Mouse (Mus musculus): ENCODE results near the gene Neurl3. TPM values are rescaled to one million over a fixed set of nuclear protein-coding genes. Genes with fewer than 3 reads are reported as not detected.
A peak's percentile ranks its signal among the peaks of the same experiment; 100 is the strongest.

Neurl3 gene
- total RNA-seq, 4 experiments from 2014 or later: 2.0 to 4.4 (median 2.8) TPM

- DNase-seq (ENCODE audit: low spot score): no peak
These were observed 15.8 kb downstream of the Neurl3 start for GRCm38 (mm10) chr1:36258631-36259030.

- DNase-seq (ENCODE audit: low spot score): no peak
These were observed 17.2 kb downstream of the Neurl3 start for GRCm38 (mm10) chr1:36257276-36257675.

- DNase-seq (ENCODE audit: low spot score): no peak
These were observed 18.4 kb downstream of the Neurl3 start for GRCm38 (mm10) chr1:36255871-36256640.

GRCm38 (mm10) chr1:36254635-36255360 lies 19.7 kb downstream of the Neurl3 start:
- DNase-seq (ENCODE audit: low spot score): peak; percentile 63

- peak; percentile 83 for DNase-seq (ENCODE audit: low spot score)
These were observed 21.7 kb downstream of the Neurl3 start for GRCm38 (mm10) chr1:36252791-36253190.

GRCm38 (mm10) chr1:36251426-36251825 lies 23.1 kb downstream of the Neurl3 start:
- no peak for DNase-seq (ENCODE audit: low spot score)

- no peak for DNase-seq (ENCODE audit: low spot score)
These were observed 27.8 kb downstream of the Neurl3 start for GRCm38 (mm10) chr1:36246688-36247087.

- no peak for DNase-seq (ENCODE audit: low spot score)
These were observed 29.7 kb downstream of the Neurl3 start for GRCm38 (mm10) chr1:36244828-36245215.

GRCm38 (mm10) chr1:36244058-36244827 lies 30.2 kb downstream of the Neurl3 start, which contains the start of gene Uggt1:
TSS of gene Uggt1 (minus strand) at chr1:36244720.
- peak; percentile 94 for DNase-seq (ENCODE audit: low spot score)

- DNase-seq (ENCODE audit: low spot score): no peak
These were observed 30.9 kb downstream of the Neurl3 start for GRCm38 (mm10) chr1:36243447-36244057.

GRCm38 (mm10) chr1:36241903-36242429 lies 32.5 kb downstream of the Neurl3 start:
- DNase-seq (ENCODE audit: low spot score): no peak

GRCm38 (mm10) chr1:36240176-36240575 lies 34.3 kb downstream of the Neurl3 start:
- no peak for DNase-seq (ENCODE audit: low spot score)

GRCm38 (mm10) chr1:36239396-36239795 lies 35.1 kb downstream of the Neurl3 start:
- DNase-seq (ENCODE audit: low spot score): no peak

- no peak for DNase-seq (ENCODE audit: low spot score)
These were observed 38.6 kb downstream of the Neurl3 start for GRCm38 (mm10) chr1:36235855-36236254.

- DNase-seq (ENCODE audit: low spot score): no peak
These were observed 39.3 kb downstream of the Neurl3 start for GRCm38 (mm10) chr1:36235057-36235639.

GRCm38 (mm10) chr1:36233218-36233617 lies 41.3 kb downstream of the Neurl3 start:
- no peak for DNase-seq (ENCODE audit: low spot score)

GRCm38 (mm10) chr1:36230919-36231705 lies 43.4 kb downstream of the Neurl3 start:
- no peak for DNase-seq (ENCODE audit: low spot score)

- no peak for DNase-seq (ENCODE audit: low spot score)
These were observed 46.0 kb downstream of the Neurl3 start for GRCm38 (mm10) chr1:36228461-36228860.

- no peak for DNase-seq (ENCODE audit: low spot score)
These were observed 49.8 kb downstream of the Neurl3 start for GRCm38 (mm10) chr1:36224648-36225047.

Data from heart, adult 8-10 months (tissue).